Mouse (Mus musculus) midbrain, postnatal 0 days (tissue): ENCODE data around the gene Fbln7. TPM values are rescaled to one million over a fixed set of nuclear protein-coding genes. Genes with fewer than 3 reads are reported as not detected.

ENCODE experiments used
- ATAC-seq: fragments of 200-750 bp; cut with Nextera tagmentation; 2 replicates; pipeline ENCODE4 v1.8.0; 2017; ENCODE audit warnings: moderate number of reproducible peaks, mild to moderate bottlenecking, moderate TSS enrichment, moderate library complexity; ENCODE audit not compliant: low FRiP score
- DNase-seq: peaks from one replicate; pipeline ENCODE4 v3.0.0-alpha.2; 2015; ENCODE audit warnings: low spot score
- H3K27ac ChIP-seq: fragments of 300-500 bp; sonication (generic); 2 replicates; pipeline ENCODE4 v1.5.1; 2014; ENCODE audit warnings: low read depth, mild to moderate bottlenecking, low read length, mixed read lengths
- H3K27me3 ChIP-seq: fragments of 300-500 bp; sonication (generic); 2 replicates; pipeline ENCODE4 v1.6.1; 2014; ENCODE audit warnings: low read length, control low read depth, mixed read lengths; ENCODE audit not compliant: insufficient read depth
- H3K36me3 ChIP-seq: fragments of 300-500 bp; sonication (generic); 2 replicates; pipeline ENCODE4 v1.6.1; 2014; ENCODE audit warnings: low read length, control low read depth, mixed read lengths; ENCODE audit not compliant: insufficient read depth
- H3K4me1 ChIP-seq: fragments of 300-500 bp; sonication (generic); 2 replicates; pipeline ENCODE4 v1.6.1; 2014; ENCODE audit warnings: mild to moderate bottlenecking, control low read depth, antibody characterized with exemption, low read length, mixed read lengths; ENCODE audit not compliant: insufficient read depth
- H3K4me2 ChIP-seq: fragments of 300-500 bp; sonication (generic); 2 replicates; pipeline ENCODE4 v1.6.1; 2014; ENCODE audit warnings: low read depth, mild to moderate bottlenecking, low read length, mixed read lengths; ENCODE audit not compliant: poor library complexity, severe bottlenecking
- H3K4me3 ChIP-seq: fragments of 300-500 bp; sonication (generic); 2 replicates; pipeline ENCODE4 v1.5.1; 2014; ENCODE audit warnings: low read depth, mild to moderate bottlenecking, low read length, moderate library complexity
- H3K9ac ChIP-seq: fragments of 300-500 bp; sonication (generic); replicated peaks from 2 replicates; pipeline ENCODE4 v1.6.1; 2014; ENCODE audit warnings: mild to moderate bottlenecking, low read length, moderate library complexity, mixed read lengths; ENCODE audit not compliant: poor library complexity, severe bottlenecking
- H3K9me3 ChIP-seq: fragments of 300-500 bp; sonication (generic); 2 replicates; pipeline ENCODE4 v1.6.1; 2016; ENCODE audit warnings: low read length, control low read depth
- CTCF ChIP-seq: IDR thresholded peaks from 2 replicates; pipeline ENCODE4 v1.5.1; 2016; ENCODE audit warnings: antibody characterized with exemption, mild to moderate bottlenecking
- WGBS: fragments of 180-500 bp; shearing (Covaris S2); extraction: QIAGEN DNeasy Blood & Tissue Kit; methylation state at CpG from one replicate; pipeline ENCODE4 v1.1.7; 2014; 5-methylcytosine and 5-hydroxymethylcytosine counted together
- polyA plus RNA-seq: library from polyadenylated mRNA; unstranded; fragments of >200 nt; fragmentation: Nextera tagmentation; extraction: Ambion mirVana; gene quantifications from 2 replicates; pipeline ENCODE4 v1.2.1, GENCODE M21; 2015
- total RNA-seq: library from RNA; depleted of rRNA; stranded (reverse); fragments of >200 nt; gene quantifications from 2 replicates; pipeline ENCODE4 v1.2.3, GENCODE M21; 2014

Gene Fbln7
- total and polyA plus RNA-seq, 2 experiments from 2014 or later: 4.2 to 6.3 TPM

DNA sequence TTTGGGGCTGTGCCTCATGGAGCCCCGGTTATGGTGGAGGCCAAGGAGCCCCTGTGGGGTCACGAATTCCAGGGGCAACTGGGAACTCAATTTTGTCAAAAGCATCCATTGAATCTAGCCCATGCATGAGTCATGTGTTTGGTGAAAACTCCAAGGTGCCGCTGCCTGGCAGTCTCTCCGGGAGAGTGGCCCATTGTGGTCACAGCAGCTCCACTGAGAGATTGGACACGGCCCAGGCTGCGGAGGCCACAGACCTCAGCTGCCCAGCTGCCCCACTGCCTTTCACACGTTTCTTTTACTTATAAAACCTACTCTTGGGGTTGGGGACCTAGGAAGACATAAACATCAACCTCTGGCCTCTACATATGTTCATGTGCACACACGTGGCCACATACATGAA, 12.7 kb downstream of the Fbln7 start:
- ATAC-seq: no peak
- Histone ChIP-seq H3K4me3 (no peak overlapping the region), H3K9ac (no peak overlapping the region), H3K4me1 (no peaks in the 10 kb centered on the region), H3K4me2 (no peak overlapping the region), H3K27ac (no peak overlapping the region), H3K36me3 (no peaks in the 10 kb centered on the region), H3K27me3 (no peaks in the 10 kb centered on the region), H3K9me3 (no peaks in the 10 kb centered on the region)
- TF ChIP-seq CTCF: no peak
- 66% methylated on average over 8 of the region's 8 CpGs for WGBS
- no peak for DNase-seq

DNA sequence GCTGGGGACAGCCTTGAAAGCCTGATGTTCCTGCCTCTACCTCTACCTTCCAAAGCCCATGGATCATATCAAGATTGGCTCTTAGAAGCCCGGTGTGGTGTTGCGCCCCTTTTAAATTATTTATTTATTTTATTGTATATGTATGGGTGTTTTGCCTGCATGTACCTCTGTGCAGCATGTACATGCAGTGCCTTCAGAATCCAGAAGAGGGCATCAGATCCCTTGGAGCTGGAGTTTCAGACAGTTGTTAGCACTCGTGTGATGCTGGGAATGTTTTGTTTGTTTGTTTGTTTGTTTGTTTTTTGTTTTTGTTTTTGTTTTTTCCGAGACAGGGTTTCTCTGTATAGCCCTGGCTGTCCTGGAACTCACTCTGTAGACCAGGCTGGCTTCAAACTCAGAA, 18.5 kb downstream of the Fbln7 start:
- H3K4me3 ChIP-seq: no peak overlapping the region
- no peaks in the 10 kb centered on the region for H3K9me3 ChIP-seq
- no peaks in the 10 kb centered on the region for H3K4me1 ChIP-seq
- H3K27me3 ChIP-seq: no peaks in the 10 kb centered on the region
- H3K36me3 ChIP-seq: no peaks in the 10 kb centered on the region
- DNase-seq (no peak), ATAC-seq (no peak)
- WGBS: 76% methylated on average over 4 of the region's 4 CpGs
- TF ChIP-seq CTCF: peak; percentile 49
- no peak overlapping the region for H3K4me2 ChIP-seq
- H3K9ac ChIP-seq: no peak overlapping the region
- H3K27ac ChIP-seq: no peak overlapping the region

DNA sequence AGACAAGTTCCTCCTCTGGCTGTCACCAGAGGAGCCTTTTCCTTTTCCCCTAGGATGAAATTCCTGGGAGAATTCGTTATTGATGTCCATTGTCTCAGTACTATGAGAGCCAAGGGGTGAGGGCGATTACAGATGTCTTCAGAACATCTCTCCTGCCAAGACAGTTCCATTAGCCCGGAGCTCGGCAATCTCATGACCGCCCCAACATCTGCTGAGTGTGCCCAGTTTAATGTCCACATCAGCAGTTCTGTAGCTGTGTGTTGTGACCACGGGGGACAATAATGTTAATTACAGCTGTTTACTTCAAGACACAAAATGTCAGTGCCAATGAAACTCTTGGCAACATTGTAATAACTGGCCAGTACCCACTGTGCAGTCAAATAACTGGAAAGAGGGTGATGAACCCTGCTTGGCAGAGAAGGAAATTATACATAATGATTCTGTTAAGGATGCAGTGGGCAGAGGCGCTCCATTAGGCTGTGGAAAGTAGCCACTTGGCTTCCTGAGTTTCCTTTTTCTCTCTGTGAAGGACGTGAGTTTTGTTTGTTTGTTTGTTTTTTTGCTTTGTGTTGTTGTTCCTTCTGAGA, 22.5 kb downstream of the Fbln7 start:
- 83% methylated on average over 8 of the region's 8 CpGs for WGBS
- peak; percentile 22 for DNase-seq
- H3K9ac ChIP-seq: no peak overlapping the region
- H3K4me1 ChIP-seq: no peaks in the 10 kb centered on the region
- H3K4me3 ChIP-seq: no peak overlapping the region
- no peak for ATAC-seq
- H3K27me3 ChIP-seq: no peaks in the 10 kb centered on the region
- no peaks in the 10 kb centered on the region for H3K36me3 ChIP-seq
- no peaks in the 10 kb centered on the region for H3K9me3 ChIP-seq
- no peak overlapping the region for H3K4me2 ChIP-seq
- no peak overlapping the region for H3K27ac ChIP-seq
- no peak for TF ChIP-seq CTCF

DNA sequence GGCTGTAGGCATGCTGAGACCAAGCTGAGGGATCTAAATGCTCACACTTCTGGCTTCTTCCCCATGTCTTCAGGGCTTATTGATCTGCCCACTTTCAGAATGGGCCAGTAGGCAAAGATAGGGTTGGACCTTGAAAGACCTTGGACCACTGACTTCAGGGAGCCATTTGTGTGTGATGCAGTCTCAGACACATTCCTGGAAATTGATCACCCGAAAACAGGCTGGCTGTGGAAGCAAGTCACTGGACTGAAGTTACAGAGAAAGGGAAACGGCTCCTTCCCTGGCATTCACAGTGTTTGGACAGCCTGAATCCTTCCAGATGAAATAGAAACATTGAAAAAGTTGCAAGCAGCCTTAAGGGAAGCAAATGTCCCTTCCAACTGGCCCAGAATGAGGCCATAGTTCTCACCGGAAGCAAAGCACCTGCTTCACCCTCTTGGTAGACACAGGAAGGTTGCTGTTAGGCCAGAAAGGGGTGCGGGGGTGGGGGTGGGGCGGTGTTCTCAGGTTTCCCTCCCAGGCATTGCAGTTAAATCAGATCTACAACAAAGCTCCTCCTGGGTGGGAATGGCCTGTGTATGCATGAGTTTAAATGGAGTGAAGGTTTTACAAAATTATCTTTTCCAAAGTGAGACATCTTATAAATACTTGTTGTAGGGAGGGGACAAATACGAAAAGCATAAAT, 25.2 kb downstream of the Fbln7 start:
- no peak for ATAC-seq
- H3K27me3 ChIP-seq: no peaks in the 10 kb centered on the region

DNA sequence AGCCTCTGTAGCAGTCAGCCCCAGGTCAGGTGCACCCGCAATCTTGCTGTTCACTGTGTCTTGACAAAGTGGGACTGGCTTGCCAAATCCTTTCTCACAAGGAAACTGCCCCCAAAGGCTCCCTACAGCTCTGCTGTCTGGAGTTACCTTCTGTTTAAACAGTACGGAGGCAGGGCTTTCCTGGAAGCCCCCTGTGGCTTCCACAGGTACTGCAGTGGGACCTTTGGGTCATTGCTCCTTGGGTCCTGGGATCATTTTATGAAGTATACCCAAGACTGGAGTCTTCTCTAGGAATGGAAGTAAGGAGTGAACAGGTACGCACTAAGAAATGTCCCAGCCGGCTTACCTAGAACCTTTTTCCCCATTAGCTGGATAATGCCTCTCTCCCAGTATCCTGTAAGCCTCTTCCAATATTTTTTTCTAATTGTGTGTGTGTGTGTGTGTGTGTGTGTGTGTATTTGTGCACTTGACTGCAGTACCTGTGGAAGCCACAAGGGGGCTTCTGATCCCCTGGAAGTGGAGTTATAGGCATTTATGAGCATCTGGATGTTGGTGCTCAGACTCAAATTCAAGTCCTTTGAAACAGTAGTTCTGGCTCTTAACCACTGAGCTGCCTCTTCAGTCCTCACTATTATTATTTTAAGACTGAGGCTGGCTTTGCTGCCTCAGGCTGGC, 28.0 kb downstream of the Fbln7 start:
- DNase-seq: no peak
- no peak overlapping the region for H3K4me2 ChIP-seq
- peak; percentile 46; the same call in 1 of the 2 replicates for TF ChIP-seq CTCF
- ATAC-seq: no peak
- no peak overlapping the region for H3K9ac ChIP-seq
- 96% methylated on average over 4 of the region's 4 CpGs for WGBS
- H3K4me3 ChIP-seq: no peak overlapping the region
- H3K36me3 ChIP-seq: no peaks in the 10 kb centered on the region
- no peaks in the 10 kb centered on the region for H3K27me3 ChIP-seq
- no peak overlapping the region for H3K27ac ChIP-seq
- H3K4me1 ChIP-seq: no peaks in the 10 kb centered on the region
- no peaks in the 10 kb centered on the region for H3K9me3 ChIP-seq

More for the DNA sequence above, 25.2 kb downstream of the Fbln7 start:
- WGBS: 67% methylated on average over 6 of the region's 6 CpGs
- no peak overlapping the region for H3K27ac ChIP-seq
- no peaks in the 10 kb centered on the region for H3K4me1 ChIP-seq
- H3K4me2 ChIP-seq: no peak overlapping the region
- TF ChIP-seq CTCF: no peak
- no peak for DNase-seq
- H3K4me3 ChIP-seq: no peak overlapping the region
- H3K9ac ChIP-seq: no peak overlapping the region
- no peaks in the 10 kb centered on the region for H3K9me3 ChIP-seq
- H3K36me3 ChIP-seq: no peaks in the 10 kb centered on the region

DNA sequence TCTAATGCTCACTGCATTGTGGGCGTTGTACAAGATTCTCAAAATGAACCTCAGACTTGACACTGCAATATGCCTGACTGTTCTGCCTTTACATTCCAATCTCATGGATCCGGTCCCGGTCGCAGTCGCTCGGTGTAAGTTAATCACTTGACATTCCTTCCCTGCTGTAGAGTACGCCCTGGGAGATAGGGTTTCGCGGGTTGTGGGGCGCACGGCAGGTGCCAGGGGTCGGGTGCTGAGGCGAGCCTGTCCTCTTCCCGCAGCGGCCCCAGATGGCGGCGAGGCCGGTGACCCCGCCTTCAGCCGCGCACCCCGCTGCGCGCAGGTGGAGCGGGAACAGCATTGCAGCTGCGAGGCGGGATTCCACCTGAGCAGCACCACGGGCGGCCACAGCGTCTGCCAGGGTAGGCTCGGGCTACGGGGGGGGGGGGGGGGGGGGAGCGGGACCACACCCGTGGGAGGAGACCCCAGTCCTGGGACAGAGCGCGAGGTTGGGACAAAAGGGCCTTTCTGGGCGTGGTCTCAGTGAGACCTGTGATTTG, 29.5 kb downstream of the Fbln7 start:
- DNase-seq (no peak), ATAC-seq (peak; percentile 58)
- WGBS: 5% methylated on average over 33 of the region's 37 CpGs
- Histone ChIP-seq H3K4me3 (peak overlapping the region; percentile 44), H3K36me3 (no peaks in the 10 kb centered on the region), H3K4me2 (peak overlapping the region; percentile 92), H3K9ac (peak overlapping the region; percentile 56), H3K4me1 (no peaks in the 10 kb centered on the region), H3K9me3 (no peaks in the 10 kb centered on the region), H3K27ac (no peak overlapping the region), H3K27me3 (no peaks in the 10 kb centered on the region)
- TF ChIP-seq CTCF: no peak
